ENCODE assay signal across 27 mouse cellular contexts in the genomic region with DNA sequence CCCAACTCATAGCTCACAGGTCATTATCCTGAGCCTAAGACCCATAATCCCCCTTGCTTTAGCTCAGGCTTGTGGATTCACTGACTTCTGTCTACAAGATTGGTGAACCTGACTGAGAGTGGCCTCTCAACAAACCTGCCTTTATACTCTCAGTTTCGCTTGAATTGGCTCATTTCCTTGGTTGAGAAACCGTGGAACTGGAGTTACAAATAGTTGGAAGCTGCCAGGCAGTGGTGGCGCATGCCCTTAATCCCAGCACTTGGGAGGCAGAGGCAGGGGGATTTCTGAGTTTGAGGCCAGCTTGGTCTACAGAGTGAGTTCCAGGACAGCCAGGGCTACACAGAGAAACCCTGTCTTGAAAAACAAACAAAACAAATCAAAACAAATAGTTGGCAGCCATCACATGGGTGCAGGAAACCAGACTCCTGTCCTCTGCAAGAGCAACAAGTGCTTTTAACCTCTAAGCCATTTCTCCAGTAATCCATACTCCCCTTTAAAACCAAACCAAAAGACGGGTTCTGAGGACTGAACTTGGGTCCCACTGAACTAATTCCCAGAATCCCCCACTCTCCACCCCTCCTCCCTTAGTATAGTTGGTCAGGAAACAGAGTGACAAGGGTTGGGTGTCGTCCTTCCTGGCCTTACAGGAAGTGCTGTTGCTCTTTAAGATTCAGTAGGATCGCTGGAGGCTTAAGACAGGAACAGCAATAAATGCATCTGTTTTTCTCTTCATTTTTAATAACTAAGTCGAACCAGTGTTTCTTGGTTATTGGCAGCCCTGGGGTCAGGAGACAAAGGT. TPM values are rescaled to one million over a fixed set of nuclear protein-coding genes. Genes with fewer than 3 reads are reported as not detected.
DNase-seq lines count a peak whose midpoint lies in the region; ATAC-seq and TF ChIP-seq lines count a peak whose summit lies in the region.
"Had no signal": no experiment of that assay in that cellular context is flagged by ENCODE, and none has a peak within 500 bp of the region (broad histone marks: within the 10 kb centered on the region; RNA-seq: fewer than 3 reads in every experiment).

No protein-coding gene starts in this region.

- H3K27ac ChIP-seq in kidney, adult 2 months (ENCODE audit: insufficient read depth, low read depth, low read length), result no peak overlapping the region
- H3K27ac ChIP-seq in liver, adult 2 months (replicated peaks; ENCODE audit: insufficient read depth, low read depth, low read length), result peak overlapping the region; percentile 54
- H3K27ac ChIP-seq in liver, embryonic 11.5 days (ENCODE audit: low read depth, low read length), result no peak overlapping the region
- H3K27ac ChIP-seq: embryonic facial prominence, embryonic 10.5 days; embryonic facial prominence, embryonic 15.5 days; forebrain, embryonic 12.5 days; hindbrain, embryonic 10.5 days; hindbrain, embryonic 15.5 days; limb, embryonic 13.5 days; liver, embryonic 15.5 days; lung, embryonic 15.5 days; midbrain, embryonic 15.5 days; stomach, embryonic 15.5 days had no signal

- H3K4me2 ChIP-seq in liver, embryonic 11.5 days, result no peak overlapping the region
- H3K4me2 ChIP-seq: embryonic facial prominence, embryonic 15.5 days; forebrain, embryonic 12.5 days; hindbrain, embryonic 15.5 days; limb, embryonic 13.5 days; liver, embryonic 15.5 days; lung, embryonic 15.5 days; midbrain, embryonic 15.5 days; stomach, embryonic 15.5 days had no signal

- H3K4me1 ChIP-seq in kidney, adult 2 months (ENCODE audit: control insufficient read depth, insufficient read depth, low read length), result peaks cover 4% of the 10 kb centered on the region; the same call in 1 of the 2 replicates
- peaks cover 10% of the 10 kb centered on the region for H3K4me1 ChIP-seq in liver, adult 2 months (ENCODE audit: control insufficient read depth, insufficient read depth, low read length)
- peaks cover 36% of the 10 kb centered on the region for H3K4me1 ChIP-seq in liver, embryonic 11.5 days (replicated peaks; ENCODE audit: control insufficient read depth, insufficient read depth, low read length)
- H3K4me1 ChIP-seq: embryonic facial prominence, embryonic 15.5 days; forebrain, embryonic 12.5 days; midbrain, embryonic 15.5 days; stomach, embryonic 15.5 days had no signal

- no peak for TF ChIP-seq POLR2A in kidney, adult 2 months (IDR thresholded peaks at IDR 0.05; ENCODE audit: low read depth, low read length)
- no peak for TF ChIP-seq POLR2A in liver, adult 2 months (IDR thresholded peaks at IDR 0.05; ENCODE audit: extremely low read depth, insufficient read depth, low read length)

- H3K36me3 ChIP-seq in kidney, adult 2 months (ENCODE audit: control insufficient read depth, insufficient read depth, low read length), result no peaks in the 10 kb centered on the region
- peaks cover 30% of the 10 kb centered on the region for H3K36me3 ChIP-seq in liver, adult 2 months (ENCODE audit: control insufficient read depth, insufficient read depth, low read length)
- H3K36me3 ChIP-seq in liver, embryonic 11.5 days (ENCODE audit: control insufficient read depth, insufficient read depth, low read length), result 0 out of 2 replicates have a peak, but pooled peaks cover 3% of the 10 kb centered on the region
- H3K36me3 ChIP-seq: embryonic facial prominence, embryonic 15.5 days; hindbrain, embryonic 15.5 days; limb, embryonic 13.5 days; lung, embryonic 15.5 days; midbrain, embryonic 15.5 days; stomach, embryonic 15.5 days had no signal

- H3K9me3 ChIP-seq in liver, embryonic 11.5 days (ENCODE audit: control insufficient read depth, low read length), result no peaks in the 10 kb centered on the region
- H3K9me3 ChIP-seq: embryonic facial prominence, embryonic 10.5 days; embryonic facial prominence, embryonic 15.5 days; forebrain, embryonic 12.5 days; hindbrain, embryonic 10.5 days; hindbrain, embryonic 15.5 days; limb, embryonic 13.5 days; liver, embryonic 15.5 days; lung, embryonic 15.5 days; midbrain, embryonic 15.5 days; stomach, embryonic 15.5 days had no signal

- peak; percentile 48 for DNase-seq in kidney, adult 2 months
- DNase-seq in kidney, adult 11 months, result no peak
- peak; percentile 74 for DNase-seq in liver, adult 2 months (ENCODE audit: extremely low read depth, low read depth, low spot score)
- DNase-seq in liver, embryonic 11.5 days (ENCODE audit: low spot score), result no peak
- DNase-seq in induced T-regulatory cell, adult 2 months (ENCODE audit: low read depth), result peak; percentile 34
- no peak for DNase-seq in cerebellum, adult 8-10 months
- DNase-seq in embryo, embryonic 10 days (ENCODE audit: low spot score), result no peak
- DNase-seq: adrenal gland, adult 8-10 months; cerebellum, adult 11-12 months; cerebellum, postnatal 14 days; forebrain, postnatal 0 days; heart, postnatal 14 days; kidney, postnatal 10 days; lung, postnatal 36 days; right cerebral cortex, postnatal 25 days had no signal

- H3K4me3 ChIP-seq in kidney, adult 2 months (ENCODE audit: insufficient read depth, low read depth, low read length), result no peak overlapping the region
- no peak overlapping the region for H3K4me3 ChIP-seq in liver, adult 2 months (ENCODE audit: insufficient read depth, low read depth, low read length)
- H3K4me3 ChIP-seq in liver, embryonic 11.5 days (ENCODE audit: low read depth, low read length), result no peak overlapping the region
- H3K4me3 ChIP-seq: embryonic facial prominence, embryonic 10.5 days; embryonic facial prominence, embryonic 15.5 days; forebrain, embryonic 12.5 days; hindbrain, embryonic 10.5 days; hindbrain, embryonic 15.5 days; limb, embryonic 13.5 days; liver, embryonic 15.5 days; lung, embryonic 15.5 days; midbrain, embryonic 15.5 days; stomach, embryonic 15.5 days had no signal

- no peaks in the 10 kb centered on the region for H3K27me3 ChIP-seq in kidney, adult 2 months (replicated peaks; ENCODE audit: control insufficient read depth, insufficient read depth, low read length)
- H3K27me3 ChIP-seq in liver, adult 2 months (ENCODE audit: control insufficient read depth, insufficient read depth, low read length), result no peaks in the 10 kb centered on the region
- no peaks in the 10 kb centered on the region for H3K27me3 ChIP-seq in liver, embryonic 11.5 days (replicated peaks; ENCODE audit: control insufficient read depth, insufficient read depth, low read length)
- H3K27me3 ChIP-seq: embryonic facial prominence, embryonic 15.5 days; forebrain, embryonic 12.5 days; hindbrain, embryonic 15.5 days; limb, embryonic 13.5 days; liver, embryonic 15.5 days; lung, embryonic 15.5 days; midbrain, embryonic 15.5 days; stomach, embryonic 15.5 days had no signal

- H3K9ac ChIP-seq in liver, adult 2 months (ENCODE audit: low read depth, low read length), result no peak overlapping the region
- H3K9ac ChIP-seq in liver, embryonic 11.5 days (ENCODE audit: low read depth, low read length), result no peak overlapping the region
- H3K9ac ChIP-seq: embryonic facial prominence, embryonic 15.5 days; forebrain, embryonic 12.5 days; forebrain, postnatal 0 days; hindbrain, embryonic 15.5 days; limb, embryonic 13.5 days; liver, embryonic 15.5 days; lung, embryonic 15.5 days; midbrain, embryonic 15.5 days; stomach, embryonic 15.5 days had no signal

- H3K79me2 ChIP-seq in liver, adult 2 months (ENCODE audit: control insufficient read depth, insufficient read depth, low read length), result no peaks in the 10 kb centered on the region

- TF ChIP-seq CTCF in kidney, adult 2 months (conservative IDR thresholded peaks at IDR 0.05; ENCODE audit: insufficient read depth, insufficient read length, low read depth, low read length), result no peak
- TF ChIP-seq CTCF in liver, adult 2 months (IDR thresholded peaks at IDR 0.05; ENCODE audit: low read depth, low read length), result no peak

- no peak for ATAC-seq in liver, embryonic 11.5 days (replicated peaks; ENCODE audit: low FRiP score)
- peak; percentile 67 for ATAC-seq in CD4-positive, CD25-positive, alpha-beta regulatory T cell, adult 4 months
- ATAC-seq: forebrain, postnatal 0 days; midbrain, embryonic 15.5 days had no signal

- WGBS in kidney, adult 2 months, result 56% methylated on average over 7 of the region's 7 CpGs
- WGBS in liver, adult 2 months, result 43% methylated on average over 7 of the region's 7 CpGs
- 61% methylated on average over 7 of the region's 7 CpGs for WGBS in liver, embryonic 11.5 days

RNA-seq across cellular contexts. Expression of gene F2r, which starts 33.8 kb away (rescaled TPM):
- polyA plus RNA-seq in kidney, adult 2 months (2012; rRNA removed), result 39.9 and 42.2 TPM in 2 replicates
- total RNA-seq in liver, adult 2 months (2014; rRNA removed), result 10.0 and 11.4 TPM in 2 replicates
- 7.4 and 7.8 TPM in 2 replicates for polyA plus RNA-seq in liver, adult 2 months (2012; rRNA removed)
- polyA plus RNA-seq in liver, embryonic 11.5 days (2014; fragmentation: Nextera tagmentation; extraction: Ambion mirVana), result 142 and 156 TPM in 2 replicates
- 10 to 100 TPM; 21.4 to 25.0 TPM for polyA plus RNA-seq in CD4-positive, CD25-positive, alpha-beta regulatory T cell, adult 4 months (2017; shearing (Covaris generic))

RNA-seq across cellular contexts. Expression of gene F2rl2, which starts 44.6 kb away (rescaled TPM):
- 0.20 and 0.28 TPM in 2 replicates for polyA plus RNA-seq in kidney, adult 2 months (2012; rRNA removed)
- 0.07 TPM in 1 of 2 replicates, not detected in the other for total RNA-seq in liver, adult 2 months (2014; rRNA removed)
- polyA plus RNA-seq in liver, adult 2 months (2012; rRNA removed), result 0.06 and 0.15 TPM in 2 replicates
- 29.5 and 33.0 TPM in 2 replicates for polyA plus RNA-seq in liver, embryonic 11.5 days (2014; fragmentation: Nextera tagmentation; extraction: Ambion mirVana)
- 1 to 10 TPM; 3.9 to 4.3 TPM for polyA plus RNA-seq in CD4-positive, CD25-positive, alpha-beta regulatory T cell, adult 4 months (2017; shearing (Covaris generic))
- total RNA-seq: gastrocnemius, adult 8-10 months had no signal

Comparison
In these comparisons a context has a peak if more than half of its experiments do, and no peak if none do; other contexts are left out.
1. DNase-seq: peak in kidney, adult 2 months (single experiment), liver, adult 2 months (single experiment) and induced T-regulatory cell, adult 2 months (single experiment); none in kidney, adult 11 months (single experiment), liver, embryonic 11.5 days (single experiment), cerebellum, adult 8-10 months (single experiment) and embryo, embryonic 10 days (single experiment).